In the genomic region with DNA sequence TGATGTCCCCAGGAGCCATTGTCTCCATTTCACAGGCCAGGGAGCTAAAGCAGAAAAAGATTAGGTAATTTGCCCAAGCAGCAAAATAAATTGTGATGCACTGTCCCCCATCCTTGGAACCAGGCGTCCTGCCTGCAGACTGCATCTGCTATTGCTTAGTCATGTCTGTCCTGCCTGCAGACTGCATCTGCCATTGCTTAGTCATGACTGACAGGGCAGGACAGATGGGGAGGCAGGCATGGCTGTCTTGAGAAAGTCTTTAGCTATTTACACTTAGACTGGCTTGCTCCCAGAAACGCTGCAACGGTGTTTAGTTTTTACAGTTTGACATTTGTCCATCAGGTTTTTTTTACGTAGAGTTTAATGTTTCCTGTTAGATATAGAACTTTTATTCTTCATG, we compare ENCODE assay signal across 9 mouse cellular contexts. TPM values are rescaled to one million over a fixed set of nuclear protein-coding genes. Genes with fewer than 3 reads are reported as not detected.
DNase-seq lines count a peak whose midpoint lies in the region; ATAC-seq and TF ChIP-seq lines count a peak whose summit lies in the region.
"Had no signal": no experiment of that assay in that cellular context is flagged by ENCODE, and none has a peak within 500 bp of the region (broad histone marks: within the 10 kb centered on the region; RNA-seq: fewer than 3 reads in every experiment).

No protein-coding gene starts in this region.

- DNase-seq in lung, postnatal 10 days, result peak; percentile 48
- DNase-seq in lung, postnatal 4 days, result no peak
- DNase-seq in Patski (ENCODE audit: low read depth, low spot score) (peak; percentile 39), liver (no peak)
- DNase-seq in embryonic facial prominence, embryonic 10.5 days (ENCODE audit: low spot score), result peak; percentile 58
- peak; percentile 64 for DNase-seq in retina, postnatal 1 day
- DNase-seq in testis, postnatal 10 days (ENCODE audit: low spot score), result no peak

- no peaks in the 10 kb centered on the region for H3K27me3 ChIP-seq in Patski
- H3K27me3 ChIP-seq in embryonic facial prominence, embryonic 10.5 days (replicated peaks; ENCODE audit: low read depth, poor library complexity, severe bottlenecking), result peaks cover 7% of the 10 kb centered on the region; the same call in 1 of the 2 replicates

- no peak for TF ChIP-seq CTCF in Patski (IDR thresholded peaks at IDR 0.05)

- H3K9me3 ChIP-seq in embryonic facial prominence, embryonic 10.5 days, result no peaks in the 10 kb centered on the region

- CTCF ChIA-PET in Patski (lab: Charles Lee), result interaction anchor here (1.0 to 1.8 kb wide), 3 partner anchors 12 to 20 kb away, joined by 3 to 6 read pairs (median 4); no protein-coding TSS in a partner anchor

- POLR2A ChIA-PET in Patski (lab: Charles Lee), result interaction anchor here (1.0 kb wide), 1 partner anchor 64 kb away, joined by 4 read pairs; no protein-coding TSS in a partner anchor

- no peaks in the 10 kb centered on the region for H3K36me3 ChIP-seq in embryonic facial prominence, embryonic 10.5 days (replicated peaks)

- 59% methylated on average over 4 of the region's 4 CpGs for WGBS in embryonic facial prominence, embryonic 10.5 days

- H3K27ac ChIP-seq in embryonic facial prominence, embryonic 10.5 days (replicated peaks), result no peak overlapping the region

- H3K4me3 ChIP-seq in embryonic facial prominence, embryonic 10.5 days, result no peak overlapping the region

- in situ Hi-C loops in Patski (cut with MboI; ENCODE audit: low pct_unique_long_range_greater_than_20kb), result no loop called here

- no peak for ATAC-seq in Patski

- 0 out of 2 replicates have a peak, but pooled peaks cover 3% of the 10 kb centered on the region for H3K4me1 ChIP-seq in embryonic facial prominence, embryonic 10.5 days

RNA-seq across cellular contexts. Expression of gene Mfsd6l, which starts 19.5 kb away (rescaled TPM):
- polyA plus RNA-seq in Patski (2021), result 0.08 TPM
- 0.39 and 0.50 TPM in 2 replicates for polyA plus RNA-seq in embryonic facial prominence, embryonic 10.5 days (2016; fragmentation: Nextera tagmentation; extraction: Ambion mirVana)
- polyA plus RNA-seq: heart, embryonic 14.5 days had no signal

RNA-seq across cellular contexts. Expression of gene Pik3r6, which starts 33.6 kb away (rescaled TPM):
- 1.5 TPM for polyA plus RNA-seq in Patski (2021)
- polyA plus RNA-seq in embryonic facial prominence, embryonic 10.5 days (2016; fragmentation: Nextera tagmentation; extraction: Ambion mirVana), result 1.7 and 1.8 TPM in 2 replicates

RNA-seq across cellular contexts. Expression of gene Ccdc42, which starts 50.4 kb away (rescaled TPM):
- polyA plus RNA-seq in Patski (2021), result not detected
- 0.55 and 0.68 TPM in 2 replicates for polyA plus RNA-seq in embryonic facial prominence, embryonic 10.5 days (2016; fragmentation: Nextera tagmentation; extraction: Ambion mirVana)
- polyA plus RNA-seq: stomach, embryonic 14.5 days had no signal

Comparison
In these comparisons a context has a peak if more than half of its experiments do, and no peak if none do; other contexts are left out.
1. DNase-seq: peak in lung, postnatal 10 days (single experiment), Patski (single experiment), embryonic facial prominence, embryonic 10.5 days (single experiment) and retina, postnatal 1 day (single experiment); none in lung, postnatal 4 days (0 of 2), testis, postnatal 10 days (single experiment) and liver (single experiment).